Mouse (Mus musculus) megakaryocyte, adult 5-6 weeks (primary cell): ENCODE measurements around the gene Morn1. TPM values are rescaled to one million over a fixed set of nuclear protein-coding genes. Genes with fewer than 3 reads are reported as not detected.

Experiments
- ATAC-seq: 2 replicates; pipeline ENCODE4 v1.8.0; 2016; ENCODE audit warnings: mild to moderate bottlenecking, inconsistent platforms; ENCODE audit not compliant: poor library complexity, severe bottlenecking
- total RNA-seq, 2 experiments: library from RNA; stranded (forward) in 1 of 2; stranded (reverse) in 1 of 2; fragments of 153-499, 151-499 nt in 1 of 2; fragments of 221-1000, 200-1000 nt in 1 of 2; gene quantifications; 2 replicates each; pipeline versions ENCODE4 v1.2.3 to v1.2.4; 2015 to 2017

Morn1 gene
- total RNA-seq, 2 experiments from 2014 or later, result 0.95 TPM; not detected in 1

- ATAC-seq, result no peak
These were observed 99.5 kb downstream of the Morn1 start for GRCm38 (mm10) chr4:155185845-155186244.

- peak; percentile 94 for ATAC-seq
These were observed 100.9 kb downstream of the Morn1 start for GRCm38 (mm10) chr4:155187192-155187674.

- no peak for ATAC-seq
These were observed 102.0 kb downstream of the Morn1 start for GRCm38 (mm10) chr4:155188341-155188740.

- no peak for ATAC-seq
These were observed 102.4 kb downstream of the Morn1 start for GRCm38 (mm10) chr4:155188803-155189202.

- no peak for ATAC-seq
These were observed 103.3 kb downstream of the Morn1 start for GRCm38 (mm10) chr4:155189711-155190139.

- ATAC-seq, result no peak
These were observed 103.9 kb downstream of the Morn1 start for GRCm38 (mm10) chr4:155190275-155190674.

Other genes with a start within 250 kb of the Morn1 start
- gene Ttc34, start 249.1 kb upstream of the Morn1 start, total RNA-seq (2015), result not detected in 2 replicates
- gene Ttc34, start 249.1 kb upstream of the Morn1 start, total RNA-seq (2017), result 0.07 TPM in 1 of 2 replicates, not detected in the other
- 0.25 TPM in 1 of 2 replicates, not detected in the other for gene Mmel1, start 217.0 kb upstream of the Morn1 start, total RNA-seq (2015)
- not detected in 2 replicates for gene Mmel1, start 217.0 kb upstream of the Morn1 start, total RNA-seq (2017)
- gene Fam213b, start 187.4 kb upstream of the Morn1 start, total RNA-seq (2015), result 8.8 and 9.1 TPM in 2 replicates
- 5.5 and 6.6 TPM in 2 replicates for gene Fam213b, start 187.4 kb upstream of the Morn1 start, total RNA-seq (2017)
- 87.1 and 142 TPM in 2 replicates for gene Tnfrsf14, start 158.0 kb upstream of the Morn1 start, total RNA-seq (2015)
- 67.2 and 77.3 TPM in 2 replicates for gene Tnfrsf14, start 158.0 kb upstream of the Morn1 start, total RNA-seq (2017)
- 0.25 and 0.27 TPM in 2 replicates for gene Hes5, start 125.7 kb upstream of the Morn1 start, total RNA-seq (2015)
- not detected in 2 replicates for gene Hes5, start 125.7 kb upstream of the Morn1 start, total RNA-seq (2017)
- gene Pank4, start 122.5 kb upstream of the Morn1 start, total RNA-seq (2015), result 28.8 and 36.1 TPM in 2 replicates
- gene Pank4, start 122.5 kb upstream of the Morn1 start, total RNA-seq (2017), result 19.1 and 27.0 TPM in 2 replicates
- not detected in 2 replicates for gene Plch2, start 29.8 kb upstream of the Morn1 start, total RNA-seq (2015)
- gene Plch2, start 29.8 kb upstream of the Morn1 start, total RNA-seq (2017), result not detected in 2 replicates
- 3.7 and 4.3 TPM in 2 replicates for gene Pex10, start 19.6 kb upstream of the Morn1 start, total RNA-seq (2015)
- 3.3 and 5.7 TPM in 2 replicates for gene Pex10, start 19.6 kb upstream of the Morn1 start, total RNA-seq (2017)
- 133 and 141 TPM in 2 replicates for gene Rer1, start 195 bp upstream of the Morn1 start, total RNA-seq (2015)
- gene Rer1, start 195 bp upstream of the Morn1 start, total RNA-seq (2017), result 116 and 130 TPM in 2 replicates
- gene Ski, start 136.0 kb downstream of the Morn1 start, total RNA-seq (2015), result 41.5 and 42.9 TPM in 2 replicates
- gene Ski, start 136.0 kb downstream of the Morn1 start, total RNA-seq (2017), result 12.4 and 13.3 TPM in 2 replicates
- gene Faap20, start 163.2 kb downstream of the Morn1 start, total RNA-seq (2015), result 32.6 and 34.2 TPM in 2 replicates
- 11.7 and 18.3 TPM in 2 replicates for gene Faap20, start 163.2 kb downstream of the Morn1 start, total RNA-seq (2017)